Mouse (Mus musculus): ENCODE data around the gene Ccdc88c. TPM values are rescaled to one million over a fixed set of nuclear protein-coding genes. Genes with fewer than 3 reads are reported as not detected.
A peak's percentile ranks its signal among the peaks of the same experiment; 100 is the strongest.
"Not testable (repeated sequence)": the region's sequence is repeated elsewhere in the genome, so short reads cannot be mapped to it uniquely, and the experiment has no call there.

Ccdc88c gene
- total RNA-seq, 2 experiments from 2014 or later, result 35.9 to 40.3 TPM

GRCm38 (mm10) chr12:101019443-101019842 lies 9.4 kb downstream of the Ccdc88c start:
- no peak for DNase-seq
- intact Hi-C loops (cut with DNase I), result no loop called here

- intact Hi-C loops (cut with DNase I), result no loop called here
- no peak for DNase-seq
These were observed 9.8 kb downstream of the Ccdc88c start for GRCm38 (mm10) chr12:101019031-101019430.

- DNase-seq, result no peak
- intact Hi-C loops (cut with DNase I), result no loop called here
These were observed 10.9 kb downstream of the Ccdc88c start for GRCm38 (mm10) chr12:101017971-101018371.

DNA sequence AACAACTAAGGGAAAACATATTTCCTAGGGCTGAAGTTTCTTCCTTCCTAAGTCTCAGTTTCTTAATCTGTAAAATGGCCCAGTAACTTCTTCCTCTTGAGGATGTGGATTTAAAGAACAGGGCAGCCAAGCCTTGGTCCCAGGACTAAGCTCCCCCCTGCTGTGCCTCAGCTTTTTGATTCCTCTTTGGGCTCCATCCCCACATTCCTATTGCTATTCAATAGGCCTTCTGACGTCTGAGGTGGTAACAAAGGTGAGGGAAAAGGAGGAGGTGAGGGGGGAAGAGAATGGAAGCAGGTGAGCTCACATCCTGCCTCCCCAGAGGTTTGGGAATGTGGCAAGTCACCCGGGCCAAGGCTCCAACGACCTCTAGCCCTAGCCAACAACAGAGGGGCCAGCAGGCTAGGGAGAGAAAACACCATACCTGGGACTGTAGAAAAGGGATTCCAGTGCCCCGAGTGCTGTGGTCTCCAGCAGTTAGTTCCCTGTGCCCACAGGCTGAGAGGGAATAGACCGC lies 12.4 kb downstream of the Ccdc88c start:
- intact Hi-C loops (cut with DNase I), result no loop called here

GRCm38 (mm10) chr12:101015926-101016325 lies 12.9 kb downstream of the Ccdc88c start:
- intact Hi-C loops (cut with DNase I), result no loop called here
- peak; percentile 79 for DNase-seq

More for the DNA sequence above, 12.4 kb downstream of the Ccdc88c start:
- DNase-seq, result no peak

DNA sequence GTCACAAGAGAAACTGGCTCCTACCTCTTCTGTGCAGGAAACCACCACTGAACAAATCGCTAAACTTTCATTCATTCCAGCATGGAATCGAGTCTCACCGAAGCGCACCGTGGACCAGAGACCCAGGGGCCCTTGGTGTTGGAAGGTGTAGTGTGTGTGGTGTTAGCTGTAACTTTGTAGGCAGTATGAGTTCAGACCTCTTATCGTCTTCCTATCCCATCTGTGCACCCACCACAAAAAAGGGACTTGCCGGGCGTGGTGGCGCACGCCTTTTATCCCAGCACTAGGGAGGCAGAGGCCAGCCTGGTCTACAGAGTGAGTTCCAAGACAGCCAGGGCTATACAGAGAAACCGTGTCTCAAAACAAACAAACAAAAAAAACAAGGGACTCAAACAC lies 13.7 kb downstream of the Ccdc88c start:
- intact Hi-C loops (cut with DNase I), result no loop called here
- DNase-seq, result no peak

DNA sequence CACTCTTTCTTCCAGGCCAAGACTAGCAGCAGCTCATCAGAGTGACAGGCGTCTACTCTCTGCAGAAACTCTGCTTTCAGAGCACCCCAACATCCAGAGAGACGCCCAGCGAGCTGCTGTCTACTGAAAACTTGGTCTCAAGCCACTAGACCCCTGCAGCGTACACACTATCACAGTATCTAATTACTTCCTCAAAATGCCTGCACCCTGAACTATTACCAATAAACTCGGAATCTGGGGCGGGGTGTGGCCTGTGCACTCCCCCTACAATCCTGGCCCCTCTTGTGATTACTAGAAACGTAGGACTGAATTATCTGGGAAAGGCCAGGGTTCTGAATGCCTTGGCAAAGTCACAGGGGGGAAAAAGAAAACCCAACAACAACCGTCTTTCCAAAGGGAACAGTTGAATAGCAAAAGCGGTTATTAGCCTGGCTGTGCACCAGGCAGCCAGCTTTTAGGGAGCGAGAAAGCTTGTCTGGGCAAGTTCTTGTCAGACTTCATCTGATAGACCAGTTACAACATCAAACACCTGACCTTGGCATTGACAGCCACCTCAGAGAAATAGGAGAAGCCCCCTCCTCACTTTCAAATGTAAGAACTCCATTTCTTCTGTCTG lies 14.2 kb downstream of the Ccdc88c start:
- intact Hi-C loops (cut with DNase I), result no loop called here
- DNase-seq, result no peak

GRCm38 (mm10) chr12:101013668-101014067 lies 15.2 kb downstream of the Ccdc88c start:
- DNase-seq; intact Hi-C loops (cut with DNase I): not testable (repeated sequence)

DNA sequence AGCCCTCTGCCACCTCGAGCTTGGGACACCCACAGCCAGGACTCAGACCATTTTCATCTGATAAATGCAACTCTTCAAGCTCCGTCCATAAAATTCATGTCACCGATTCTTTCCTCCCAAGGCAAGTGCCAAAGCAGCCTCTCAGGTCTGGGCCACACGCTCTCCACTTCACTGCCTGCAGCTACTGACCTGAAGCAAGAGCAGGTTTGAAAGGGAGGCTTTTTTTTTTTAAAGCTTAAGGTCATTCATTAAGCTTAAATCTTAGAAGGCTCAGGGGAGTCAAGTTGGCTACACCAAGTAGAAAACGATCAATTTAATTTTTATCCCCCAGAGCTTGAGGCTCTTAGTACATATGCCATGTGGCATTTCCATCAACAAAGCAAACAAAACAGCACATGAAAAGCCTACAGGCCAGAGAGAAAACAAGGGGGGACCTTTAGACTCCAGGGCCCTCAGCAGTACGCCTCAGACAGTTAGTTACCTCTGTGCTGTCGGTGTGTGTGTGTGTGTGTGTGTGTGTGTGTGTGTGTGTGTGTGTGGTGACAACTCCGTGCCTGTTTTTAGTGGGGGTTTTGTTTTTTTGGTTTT lies 15.7 kb downstream of the Ccdc88c start:
- intact Hi-C loops (cut with DNase I), result no loop called here
- no peak for DNase-seq

DNA sequence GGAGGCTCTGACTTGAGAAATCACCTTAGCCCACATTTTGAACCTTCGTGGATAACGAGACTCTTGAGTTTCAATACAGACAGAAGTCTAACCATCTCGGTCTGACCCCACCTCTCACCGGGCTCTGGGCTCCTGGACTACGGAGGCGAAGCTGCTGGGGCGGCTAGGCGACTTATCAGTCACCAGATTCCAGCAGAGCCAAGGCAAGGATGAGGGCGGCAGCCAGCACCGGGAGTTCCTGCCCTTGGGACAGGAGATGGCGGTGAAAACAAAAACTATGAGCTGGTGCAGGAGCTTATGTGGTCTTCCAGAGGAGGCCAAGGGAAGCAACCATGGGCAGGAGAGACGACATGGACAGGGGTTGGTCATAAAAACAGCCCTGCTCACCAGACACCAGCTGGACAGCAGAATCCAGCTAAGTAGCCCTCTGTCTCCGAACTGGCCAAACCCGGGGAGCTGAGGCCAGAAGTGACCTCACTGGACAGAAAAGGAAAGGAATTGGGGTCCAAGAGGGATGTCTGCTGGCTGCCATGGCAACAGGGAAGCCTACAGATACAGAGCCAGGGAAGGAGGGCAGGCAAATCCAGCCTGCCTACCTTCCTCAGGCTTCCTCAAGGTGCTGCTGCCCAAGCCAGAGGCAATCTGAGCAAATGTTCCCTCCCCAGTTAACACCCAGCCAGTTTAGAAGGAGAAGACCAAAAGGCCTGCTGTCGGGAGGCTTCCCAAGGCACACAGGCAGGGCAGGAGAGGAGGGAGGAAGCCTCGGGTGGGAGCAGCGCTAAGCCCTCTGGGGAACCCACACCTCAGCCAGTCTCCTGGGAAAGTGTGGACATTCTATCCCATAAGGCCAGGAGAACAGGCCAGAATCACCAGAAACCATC lies 16.4 kb downstream of the Ccdc88c start:
- no peak for DNase-seq
- intact Hi-C loops (cut with DNase I), result no loop called here

DNA sequence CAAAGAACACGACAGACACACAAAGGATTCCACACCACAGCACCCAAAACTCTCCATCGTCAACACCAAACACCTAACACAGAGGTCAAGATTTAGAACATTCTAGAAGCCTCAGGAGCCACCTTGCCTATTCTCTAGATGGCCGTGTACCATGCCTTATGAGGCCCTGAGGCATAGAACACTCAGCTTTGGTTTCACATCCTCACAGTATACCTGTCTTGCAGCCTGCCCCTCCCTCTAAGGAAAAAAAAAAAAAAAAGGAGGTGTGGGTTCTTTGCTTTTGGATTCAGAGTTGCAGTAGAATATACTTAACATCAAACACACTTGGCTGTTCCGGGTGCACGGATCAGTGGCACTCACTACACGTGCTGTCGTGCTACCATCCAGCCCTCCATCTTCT lies 17.8 kb downstream of the Ccdc88c start:
- DNase-seq, result no peak
- intact Hi-C loops (cut with DNase I), result no loop called here

DNA sequence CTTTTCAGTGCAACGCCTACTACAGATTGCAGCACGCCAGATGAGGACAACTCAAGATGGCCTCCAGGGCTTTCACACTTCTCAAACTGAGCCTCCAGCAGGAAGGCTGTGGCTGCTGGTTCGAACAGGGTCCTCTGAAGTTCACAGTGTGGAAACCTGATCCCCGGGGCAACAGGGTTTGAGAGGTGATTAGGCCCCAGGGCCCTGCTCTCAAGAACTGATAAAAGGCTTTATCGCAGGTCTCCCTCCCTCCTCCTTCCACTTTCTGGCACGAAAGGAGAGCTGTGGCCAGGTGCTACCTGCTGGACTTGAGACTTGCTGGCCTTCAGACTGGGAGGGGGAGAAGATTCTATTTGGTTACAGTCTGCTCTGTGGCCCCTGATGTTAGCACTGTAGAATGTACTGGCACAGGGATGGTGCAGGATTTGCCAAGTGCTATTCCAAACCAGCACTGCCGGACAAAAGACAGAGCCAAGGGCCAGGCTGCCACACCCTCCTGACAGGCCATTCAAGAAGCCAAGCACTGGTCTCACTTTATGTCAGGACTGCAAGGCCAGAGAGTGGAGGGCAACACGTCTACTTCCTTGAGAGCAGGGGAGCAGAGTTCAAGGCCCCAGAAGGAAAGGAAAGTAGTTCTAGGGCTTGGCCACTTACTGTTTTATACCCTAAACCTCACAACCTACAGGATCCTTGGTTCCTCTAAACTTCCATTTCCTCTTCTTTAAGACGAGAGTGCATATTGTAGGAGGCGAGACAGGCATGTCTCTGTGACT lies 18.5 kb downstream of the Ccdc88c start:
- intact Hi-C loops (cut with DNase I), result no loop called here
- no peak for DNase-seq

DNA sequence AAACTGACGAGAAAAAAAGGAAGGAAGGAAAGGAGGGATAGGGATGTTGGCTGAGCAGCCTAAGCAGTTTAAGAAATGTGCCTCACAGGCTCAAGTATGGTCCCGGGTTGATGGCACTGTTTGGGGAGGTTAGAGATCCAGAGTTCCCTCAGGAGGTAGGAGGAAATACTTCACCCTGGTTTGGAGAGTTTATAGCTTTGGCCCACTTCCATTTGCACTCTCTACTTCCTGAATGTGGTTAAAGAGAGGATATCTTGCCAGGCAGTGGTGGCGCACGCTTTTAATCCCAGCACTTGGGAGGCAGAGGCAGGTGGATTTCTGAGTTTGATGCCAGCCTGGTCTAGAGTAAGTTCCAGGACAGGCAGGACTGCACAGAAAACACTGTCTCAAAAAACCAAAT lies 19.6 kb downstream of the Ccdc88c start:
- intact Hi-C loops (cut with DNase I), result no loop called here

DNA sequence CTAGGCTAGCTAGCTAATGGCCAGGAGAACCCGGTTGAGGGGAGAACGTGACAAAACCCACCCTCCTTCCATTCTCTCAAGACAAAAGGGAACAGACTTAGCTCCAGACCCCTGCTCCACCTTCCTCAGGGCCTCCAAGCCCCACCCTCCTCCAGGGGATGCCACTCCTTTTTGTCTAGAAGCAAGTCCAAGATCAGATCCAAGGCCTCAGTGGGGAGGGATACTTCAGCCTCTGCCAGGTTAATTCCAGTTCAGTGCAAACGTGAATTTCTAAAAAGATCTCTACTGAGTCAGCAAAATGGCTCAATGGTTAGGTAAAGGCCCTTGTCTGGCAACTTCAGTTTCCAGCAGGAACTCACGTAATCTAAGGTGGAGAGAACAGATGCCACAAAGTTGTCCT lies 20.2 kb downstream of the Ccdc88c start:
- no peak for DNase-seq
- intact Hi-C loops (cut with DNase I), result no loop called here

More for the DNA sequence above, 19.6 kb downstream of the Ccdc88c start:
- no peak for DNase-seq

- intact Hi-C loops (cut with DNase I), result no loop called here
- no peak for DNase-seq
These were observed 20.8 kb downstream of the Ccdc88c start for GRCm38 (mm10) chr12:101007968-101008481.

DNA sequence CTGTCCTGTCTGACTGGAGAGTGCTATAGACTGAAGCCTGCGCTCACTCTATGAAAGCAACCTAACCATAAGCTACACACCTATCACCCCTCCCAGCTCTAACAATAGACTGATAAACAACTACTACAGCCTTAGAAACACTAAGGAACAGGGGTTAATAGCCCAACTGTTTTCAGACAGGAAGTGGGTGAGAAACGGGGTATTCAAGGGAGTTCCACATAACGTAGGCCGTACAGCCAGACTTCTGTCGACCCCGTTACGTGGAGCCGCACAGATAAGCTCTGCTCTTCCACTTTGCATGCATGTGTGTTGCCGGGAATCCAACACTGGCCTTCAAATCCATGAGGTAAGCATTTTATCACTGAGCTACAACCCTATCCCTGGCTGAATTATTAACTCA lies 21.4 kb downstream of the Ccdc88c start:
- intact Hi-C loops (cut with DNase I), result no loop called here
- no peak for DNase-seq

DNA sequence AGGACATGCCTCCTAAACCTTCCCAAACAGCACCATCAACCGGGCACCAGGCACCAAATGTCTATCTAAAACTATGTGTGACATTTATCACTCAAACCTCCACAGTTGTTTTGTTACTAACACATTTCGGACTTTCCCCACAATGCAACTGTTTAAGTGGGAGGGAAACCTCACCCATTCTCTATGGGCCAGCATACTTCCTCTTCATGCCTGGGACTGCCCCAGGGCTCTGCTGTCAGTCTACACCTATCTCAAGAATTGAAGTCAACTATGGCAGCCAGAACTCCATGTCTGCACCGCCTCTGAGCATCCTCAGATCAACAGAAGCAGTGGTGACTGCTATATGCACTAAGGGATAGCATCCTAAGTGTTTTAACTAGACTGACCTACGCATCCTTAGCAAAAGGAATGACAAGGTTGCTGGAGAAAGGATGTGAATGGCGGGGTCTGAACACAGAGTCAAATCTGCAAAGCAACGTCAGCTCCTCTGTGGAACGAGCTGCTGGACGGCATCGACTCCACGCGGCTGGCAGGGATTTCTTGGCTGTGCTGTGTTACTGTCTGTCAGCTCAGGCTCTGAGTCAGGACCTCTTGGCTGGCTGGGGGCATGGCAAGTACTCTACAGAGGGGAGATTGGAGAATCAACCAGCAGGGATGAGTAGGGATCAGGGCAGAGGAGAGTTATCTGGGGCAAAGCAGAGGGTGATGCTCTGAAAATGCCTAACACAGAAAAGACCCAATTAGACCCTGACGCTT lies 23.0 kb downstream of the Ccdc88c start:
- intact Hi-C loops (cut with DNase I), result no loop called here
- DNase-seq, result peak; percentile 45

- intact Hi-C loops (cut with DNase I), result no loop called here
- DNase-seq, result no peak
These were observed 23.9 kb downstream of the Ccdc88c start for GRCm38 (mm10) chr12:101004982-101005381.

DNA sequence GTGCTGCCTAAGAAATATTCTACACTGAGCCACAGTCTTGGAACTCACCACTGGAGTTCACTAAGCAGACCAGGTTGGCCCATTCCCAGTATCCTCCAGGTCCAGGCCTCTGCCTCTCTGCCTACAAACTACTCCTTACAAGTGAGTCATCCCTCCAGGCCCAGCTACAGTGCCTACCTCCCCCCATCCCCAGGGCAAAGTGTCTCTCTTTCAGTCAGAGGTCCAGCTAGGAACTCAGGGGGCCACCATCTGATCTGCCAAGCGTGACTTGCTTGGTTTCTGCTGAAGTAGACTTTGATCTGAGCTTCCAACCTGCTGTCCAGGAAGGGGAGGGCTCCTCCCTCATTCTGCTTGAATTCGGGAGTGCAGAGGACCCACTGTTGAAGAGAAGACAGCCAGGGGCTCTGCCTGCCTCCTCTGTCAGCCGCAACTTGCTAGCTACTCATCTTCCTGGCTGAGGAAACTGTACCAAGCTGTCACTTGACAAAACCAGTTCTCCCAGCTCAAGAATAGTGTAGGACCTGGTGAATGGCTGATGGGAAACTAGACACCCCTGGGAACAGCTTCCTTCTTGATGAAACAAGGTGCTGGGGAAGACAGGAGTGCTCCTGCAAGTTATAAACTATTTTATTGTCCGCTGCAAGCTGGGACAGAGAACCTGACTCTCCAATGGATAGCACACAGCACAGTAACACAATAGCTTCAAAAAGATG lies 25.9 kb downstream of the Ccdc88c start:
- no peak for DNase-seq
- intact Hi-C loops (cut with DNase I), result no loop called here
